Mouse (Mus musculus): Measurements from ENCODE around the gene Ibtk.

GRCm38 (mm10) chr9:85743358-85743757 lies 5.8 kb downstream of the Ibtk start:
- TF ChIP-seq TAL1 (IDR thresholded peaks at IDR 0.05; ENCODE audit: low read length) (no peak), GATA1 (IDR thresholded peaks at IDR 0.05; ENCODE audit: low read length) (no peak)

All from erythroblast, embryonic 14.5 days (primary cell).